Mouse (Mus musculus) left cerebral cortex, adult 2 months (tissue): ENCODE data around the gene Mecom. TPM values are rescaled to one million over a fixed set of nuclear protein-coding genes. Genes with fewer than 3 reads are reported as not detected.

ENCODE experiments used
- DNase-seq, 2 experiments: peaks; one replicate each; pipeline ENCODE4 v3.0.0; 2021 to 2022; ENCODE audit warnings: low spot score in 2 of 2, mixed read lengths in 1 of 2; ENCODE audit errors: extremely low spot score in 1 of 2
- H3K27ac ChIP-seq: fragments of 200-600 bp; 2 replicates; pipeline ENCODE4 v1.8.1; 2022
- H3K4me3 ChIP-seq: fragments of 200-600 bp; 2 replicates; pipeline ENCODE4 v1.8.1; 2022
- CTCF ChIP-seq: fragments of 200-600 bp; IDR thresholded peaks from 2 replicates; pipeline ENCODE4 v1.8.1; 2022; ENCODE audit warnings: antibody characterized with exemption, mild to moderate bottlenecking, moderate library complexity
- intact Hi-C: fragments of 180-260 bp; cut with DNase I; formaldehyde crosslinking; loops from one replicate; pipeline ENCODE4 v1.15.1; 2025
- total RNA-seq, 2 experiments: library from RNA; stranded (reverse); gene quantifications; 2 replicates each; pipeline ENCODE4 v1.2.3; 2021

Gene Mecom
- total RNA-seq, 2 experiments from 2014 or later = 2.1 to 4.1 TPM

DNA sequence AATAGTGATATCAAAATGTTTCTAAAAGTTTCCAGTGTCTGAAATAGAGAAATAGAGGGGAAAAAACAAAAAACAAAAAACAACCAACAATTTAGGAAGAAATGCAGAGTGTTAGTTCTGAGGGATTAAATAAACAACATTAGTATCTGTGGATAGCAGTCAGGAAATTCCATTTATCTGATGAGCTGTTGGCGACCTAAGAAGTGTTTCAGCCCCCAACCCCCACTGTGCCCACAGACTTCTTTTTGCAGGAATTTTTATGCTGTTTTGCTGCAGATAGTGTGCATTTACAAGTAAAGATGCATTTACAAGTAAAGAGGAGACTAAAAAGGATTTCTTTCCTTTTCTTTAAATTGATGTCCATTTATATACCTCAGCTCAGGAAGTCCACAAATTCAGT lies 441.9 kb downstream of the Mecom start:
- no peak overlapping the region for H3K4me3 ChIP-seq
- no peak for DNase-seq
- no peak for TF ChIP-seq CTCF
- intact Hi-C loops = no loop called here
- no peak overlapping the region for H3K27ac ChIP-seq

DNA sequence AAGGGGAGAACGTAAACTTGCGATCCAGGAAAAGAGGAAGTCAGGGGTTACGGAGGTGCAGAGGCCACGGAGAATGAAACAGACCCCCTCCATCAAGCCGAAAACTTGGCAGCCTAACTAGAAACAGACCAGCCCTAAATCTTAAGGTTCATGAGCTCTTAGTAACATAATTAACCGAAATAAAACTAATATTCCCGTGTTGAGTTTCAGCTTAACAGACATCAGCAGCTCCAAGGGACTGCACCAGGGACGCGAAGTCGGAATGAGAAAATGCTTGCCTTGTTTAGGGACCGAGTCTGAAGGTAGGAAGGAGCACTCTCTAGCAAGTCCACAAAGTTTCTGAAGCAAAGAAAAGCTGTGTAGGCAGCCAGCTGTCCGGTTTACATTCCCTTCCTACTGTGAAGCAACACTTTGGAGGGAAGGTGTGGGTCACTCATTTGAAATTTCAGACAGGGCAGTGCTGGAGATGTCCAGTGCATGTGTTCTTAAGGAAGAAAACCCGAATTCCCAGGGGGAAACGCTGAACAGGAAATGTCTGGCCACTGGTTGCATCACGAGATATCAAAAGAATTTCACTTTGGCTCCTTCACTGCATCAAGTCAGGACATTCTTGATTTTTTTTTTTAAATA lies 442.5 kb downstream of the Mecom start:
- DNase-seq = no peak
- TF ChIP-seq CTCF = no peak
- no peak overlapping the region for H3K4me3 ChIP-seq
- intact Hi-C loops = no loop called here
- no peak overlapping the region for H3K27ac ChIP-seq

DNA sequence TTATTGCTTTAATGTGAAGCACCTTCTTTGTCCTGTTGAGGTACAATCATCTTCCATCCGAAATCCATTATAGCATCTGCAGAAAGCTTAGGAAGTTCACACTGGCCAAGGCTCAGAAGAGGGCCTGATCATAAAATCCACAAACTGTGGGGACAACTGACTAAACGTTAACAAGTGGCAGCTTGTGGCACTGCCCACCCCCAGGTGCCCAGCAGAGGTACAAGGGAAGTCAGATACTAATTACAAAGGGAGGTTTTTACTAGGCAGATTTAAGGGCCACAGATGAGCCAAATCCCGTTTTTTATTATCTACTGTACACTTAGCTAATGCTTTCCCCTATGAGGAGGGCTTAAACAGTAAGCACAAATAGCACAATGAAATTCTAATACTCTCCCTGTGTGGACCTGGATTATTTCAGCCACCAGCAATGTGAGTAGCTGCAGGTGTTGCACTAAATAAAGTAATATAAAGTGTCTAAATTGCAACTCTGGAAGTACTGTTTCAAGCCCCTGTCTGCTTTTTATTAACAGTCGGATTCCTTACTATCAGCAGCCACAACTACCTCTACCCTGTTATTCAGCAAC lies 443.2 kb downstream of the Mecom start:
- Histone ChIP-seq H3K27ac (no peak overlapping the region), H3K4me3 (no peak overlapping the region)
- intact Hi-C loops = no loop called here
- TF ChIP-seq CTCF = no peak
- DNase-seq = no peak

DNA sequence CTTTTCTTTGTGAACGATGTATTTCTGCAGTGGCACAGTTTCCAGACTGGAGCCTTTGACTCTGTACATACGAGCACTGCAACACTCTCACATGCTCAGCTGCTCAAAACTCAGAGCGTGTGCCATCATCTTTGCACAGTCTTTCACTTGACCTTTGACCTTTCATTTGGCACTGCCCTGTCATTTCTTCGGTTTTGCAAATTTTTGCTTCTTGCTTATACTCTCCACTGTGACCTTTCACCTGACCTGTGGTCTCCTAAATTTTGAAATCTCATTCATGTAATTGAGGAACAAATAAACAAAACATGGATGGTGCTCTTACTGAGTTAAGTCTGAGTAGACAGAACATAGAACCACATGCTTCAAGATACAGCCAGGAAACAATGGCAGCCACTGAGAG lies 446.7 kb downstream of the Mecom start:
- intact Hi-C loops = no loop called here
- no peak overlapping the region for H3K4me3 ChIP-seq
- no peak overlapping the region for H3K27ac ChIP-seq
- no peak for DNase-seq
- TF ChIP-seq CTCF = no peak

DNA sequence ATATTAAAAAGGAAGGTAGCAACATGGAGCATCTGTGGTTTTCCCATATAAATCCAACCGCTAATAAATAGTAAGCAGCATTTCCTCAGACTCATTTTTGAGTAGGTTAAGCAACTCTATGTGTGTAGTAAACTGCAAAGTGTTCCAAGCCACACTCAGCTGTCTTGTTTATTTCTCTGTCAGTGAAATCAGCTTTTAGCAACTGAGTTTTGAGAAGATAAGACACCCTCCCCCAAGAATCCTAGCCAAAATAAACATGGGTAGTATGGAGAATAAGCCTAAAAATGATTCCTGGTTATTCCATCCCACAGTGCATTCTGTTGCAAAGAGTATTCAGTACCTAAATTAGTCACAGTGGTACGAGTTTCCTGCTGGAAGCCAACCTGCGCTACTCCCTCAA lies 450.1 kb downstream of the Mecom start:
- intact Hi-C loops = no loop called here
- H3K4me3 ChIP-seq = no peak overlapping the region
- no peak for TF ChIP-seq CTCF
- H3K27ac ChIP-seq = no peak overlapping the region
- DNase-seq = no peak

DNA sequence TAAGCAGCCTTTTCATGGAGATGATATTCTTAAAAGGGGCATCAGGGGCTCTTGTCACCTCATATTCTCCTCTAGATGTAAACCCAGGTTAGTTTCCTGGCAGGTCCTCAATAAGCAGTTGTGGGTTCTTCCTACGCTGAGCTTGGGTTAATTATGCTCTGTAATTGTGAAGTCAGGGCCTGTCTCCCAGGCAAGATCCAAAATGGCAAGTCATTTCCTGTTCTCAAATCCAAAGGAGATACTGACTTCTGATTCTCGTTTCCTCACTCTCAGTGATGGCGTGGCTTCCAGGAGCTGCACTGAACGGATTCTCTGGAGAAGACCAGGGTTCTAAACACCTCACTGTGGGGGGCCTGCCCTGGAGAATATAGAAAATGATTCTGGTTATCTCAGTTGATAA lies 450.7 kb downstream of the Mecom start:
- H3K4me3 ChIP-seq = no peak overlapping the region
- intact Hi-C loops = no loop called here
- no peak overlapping the region for H3K27ac ChIP-seq
- TF ChIP-seq CTCF = no peak
- no peak for DNase-seq

DNA sequence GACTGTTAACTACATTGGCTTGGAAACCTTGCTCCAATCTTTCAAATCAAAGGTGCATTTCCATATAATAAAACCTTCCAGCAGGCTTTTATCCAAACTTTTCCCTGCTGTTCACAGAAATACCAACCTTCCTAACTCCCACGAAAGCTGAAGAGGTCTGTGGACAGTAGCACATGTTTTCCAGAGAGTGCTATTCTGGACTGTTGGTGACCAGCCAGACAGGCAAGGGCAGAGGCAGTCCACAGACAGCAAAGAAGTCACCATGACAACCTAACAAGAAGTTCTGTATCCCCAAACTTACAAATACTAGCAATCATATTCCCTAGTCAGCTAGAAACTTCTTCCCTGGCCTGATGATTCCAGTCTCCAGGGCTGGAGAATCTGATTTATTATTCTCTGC lies 454.8 kb downstream of the Mecom start:
- Histone ChIP-seq H3K4me3 (no peak overlapping the region), H3K27ac (no peak overlapping the region)
- no peak for DNase-seq
- TF ChIP-seq CTCF = no peak
- intact Hi-C loops = no loop called here

DNA sequence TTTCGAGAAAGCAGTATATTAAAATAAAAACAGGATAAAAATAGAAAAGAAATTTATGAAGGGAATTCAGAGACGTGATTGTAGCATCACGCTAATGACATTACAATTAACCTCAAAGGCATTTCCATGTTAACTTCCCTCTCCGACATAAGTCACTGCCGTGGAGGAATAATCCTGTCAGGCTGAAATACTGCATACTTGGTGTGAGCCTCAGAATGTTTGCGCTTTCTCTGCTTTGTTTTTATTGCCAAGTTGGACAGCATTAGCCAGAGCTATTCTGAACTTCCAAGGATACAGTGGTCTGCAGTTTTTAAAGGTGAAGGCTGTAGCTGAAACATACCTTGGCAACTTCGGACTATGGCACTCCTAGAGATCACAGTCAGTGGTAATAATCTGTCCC lies 455.3 kb downstream of the Mecom start:
- Histone ChIP-seq H3K4me3 (no peak overlapping the region), H3K27ac (no peak overlapping the region)
- DNase-seq = no peak
- no peak for TF ChIP-seq CTCF
- intact Hi-C loops = no loop called here

DNA sequence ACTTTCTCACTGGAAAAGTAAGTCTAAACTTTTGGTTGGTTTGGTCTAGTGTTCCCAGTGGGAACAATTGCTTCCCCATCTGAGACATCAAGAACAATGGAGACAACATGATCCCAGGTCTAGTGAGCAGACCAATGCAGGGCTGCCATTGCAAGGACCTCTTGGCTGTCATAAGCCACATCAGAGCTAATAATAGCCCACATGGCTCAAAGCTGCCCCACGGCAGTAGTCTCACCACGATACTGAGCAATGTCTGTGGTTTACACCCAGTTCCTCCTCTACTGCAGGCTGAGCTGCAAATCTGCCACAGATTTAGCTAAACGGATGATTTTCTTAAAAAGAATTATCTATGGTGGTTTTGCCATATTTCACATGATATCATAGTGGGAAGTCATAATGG lies 455.9 kb downstream of the Mecom start:
- H3K4me3 ChIP-seq = no peak overlapping the region
- H3K27ac ChIP-seq = no peak overlapping the region
- no peak for TF ChIP-seq CTCF
- no peak for DNase-seq
- intact Hi-C loops = no loop called here

DNA sequence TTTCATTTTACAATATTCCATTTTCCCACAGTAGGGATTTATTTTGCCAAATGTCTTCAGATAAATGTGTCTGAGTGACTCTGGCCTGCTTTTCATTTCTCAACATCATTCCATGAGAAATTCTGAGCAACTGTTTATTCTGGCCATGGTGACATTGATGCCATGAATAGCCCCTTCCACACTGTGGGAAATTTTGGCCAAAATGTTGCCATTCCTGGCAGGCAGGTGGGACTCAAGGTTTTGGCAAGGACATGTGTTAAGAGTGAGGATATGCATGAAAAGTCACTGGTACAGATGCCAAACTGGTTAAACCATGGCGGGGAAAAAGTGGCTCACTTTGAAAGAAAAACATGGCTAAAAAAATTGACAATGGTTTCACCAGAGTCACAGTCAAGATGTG lies 456.4 kb downstream of the Mecom start:
- Histone ChIP-seq H3K4me3 (no peak overlapping the region), H3K27ac (no peak overlapping the region)
- TF ChIP-seq CTCF = no peak
- no peak for DNase-seq
- intact Hi-C loops = no loop called here

DNA sequence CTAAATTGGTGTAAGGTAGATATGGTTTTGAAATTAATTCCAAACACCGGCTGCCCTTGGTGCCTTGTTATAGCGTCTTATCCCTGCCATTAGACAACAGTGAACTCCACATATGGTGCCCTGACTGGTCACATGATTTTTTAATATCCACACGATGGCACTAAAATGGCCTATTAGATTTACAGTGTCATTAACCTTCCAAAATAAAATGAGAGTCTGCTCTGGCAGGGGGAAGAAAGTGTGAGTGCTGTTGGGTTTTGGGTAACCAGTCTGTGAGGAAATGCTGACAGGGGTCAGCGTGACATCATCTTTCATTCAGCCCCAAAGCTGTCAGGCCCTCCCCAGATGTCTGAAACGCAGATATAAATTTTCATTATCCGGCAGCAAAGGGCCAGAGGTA lies 461.7 kb downstream of the Mecom start:
- intact Hi-C loops = no loop called here
- Histone ChIP-seq H3K27ac (no peak overlapping the region), H3K4me3 (no peak overlapping the region)
- TF ChIP-seq CTCF = no peak
- no peak for DNase-seq

DNA sequence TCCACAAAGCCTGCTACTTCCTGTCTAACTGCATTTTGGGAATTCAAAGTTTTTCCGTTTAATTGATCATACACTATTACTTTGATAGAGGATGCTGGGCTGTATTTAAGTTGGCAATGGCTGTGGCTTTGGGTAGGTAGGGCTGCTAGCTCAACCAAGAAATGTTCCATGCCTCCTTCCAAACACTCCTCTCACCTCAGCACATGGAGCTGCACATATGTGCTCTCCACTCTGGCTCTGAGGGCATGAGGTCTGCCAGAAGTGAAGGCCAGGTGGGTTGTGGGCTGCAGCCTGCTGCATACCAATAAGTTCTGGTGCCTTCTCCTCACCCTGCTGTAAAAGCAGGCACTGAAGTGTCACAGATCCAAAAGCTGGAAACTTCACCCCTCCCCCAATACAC lies 464.0 kb downstream of the Mecom start:
- TF ChIP-seq CTCF = no peak
- intact Hi-C loops = no loop called here
- Histone ChIP-seq H3K4me3 (no peak overlapping the region), H3K27ac (no peak overlapping the region)
- no peak for DNase-seq

DNA sequence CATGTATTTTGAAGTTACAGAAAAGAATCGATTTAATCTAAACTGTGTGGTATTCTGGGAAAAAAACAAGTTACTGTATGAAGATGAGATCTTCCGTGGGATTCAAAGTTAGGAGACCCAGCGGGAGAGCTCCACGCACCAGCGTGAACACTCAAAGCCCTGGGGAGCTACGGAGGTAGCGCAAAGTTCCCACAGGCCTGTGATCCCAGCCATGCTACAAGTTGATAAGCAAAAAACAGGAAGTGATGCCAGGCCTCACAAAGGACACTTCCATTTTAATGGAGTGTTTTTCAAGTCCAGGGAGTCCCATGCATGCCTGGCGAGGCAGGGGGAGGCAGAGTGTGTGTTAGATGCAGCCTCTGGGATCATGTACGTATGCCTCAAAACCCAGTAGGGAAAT lies 464.5 kb downstream of the Mecom start:
- DNase-seq = no peak
- intact Hi-C loops = no loop called here
- no peak overlapping the region for H3K4me3 ChIP-seq
- no peak overlapping the region for H3K27ac ChIP-seq
- TF ChIP-seq CTCF = no peak
